Mouse (Mus musculus): ENCODE measurements around the gene Tiam1.

DNA sequence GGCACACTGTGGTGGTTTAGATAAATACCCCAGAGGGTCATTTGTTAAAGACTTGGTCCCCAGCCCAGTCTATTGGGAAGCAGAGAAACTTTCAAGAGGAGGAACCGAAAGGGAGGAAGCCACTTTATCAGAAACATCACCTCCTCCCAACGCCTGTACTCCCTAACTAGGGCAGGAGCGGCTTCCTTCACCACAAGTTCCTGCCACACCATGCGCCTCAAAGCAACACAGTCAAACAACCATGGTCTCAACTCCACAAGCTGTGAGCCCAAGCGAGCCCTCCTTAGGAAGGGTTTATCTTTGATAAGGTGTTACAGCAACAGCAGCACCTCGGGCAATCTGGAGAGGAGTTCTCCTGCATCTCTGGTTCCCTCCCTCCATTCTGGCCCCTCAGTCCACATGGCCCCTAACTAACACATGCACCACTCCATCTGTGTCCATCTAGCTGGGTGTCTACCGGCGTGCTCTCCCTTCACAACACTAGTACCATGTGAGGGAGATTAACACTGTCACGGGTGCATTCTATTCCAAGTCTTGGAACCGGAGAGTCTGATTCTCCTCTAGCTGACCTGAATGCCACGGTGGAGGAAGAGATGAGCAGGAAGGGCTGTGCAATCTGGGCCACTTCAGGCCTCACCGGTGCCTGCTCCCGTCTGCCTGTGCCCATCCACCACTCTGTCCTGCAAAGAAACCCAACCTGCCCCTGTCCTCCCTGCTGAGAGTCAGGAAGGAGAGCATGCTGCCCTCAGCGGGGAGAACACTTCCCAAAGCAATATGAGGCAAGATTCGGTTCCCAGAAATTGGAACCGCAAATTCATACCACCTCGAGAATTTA, 149.4 kb downstream of the Tiam1 start:
- TF ChIP-seq CTCF (IDR thresholded peaks at IDR 0.05; ENCODE audit: borderline replicate concordance, control insufficient read depth, extremely low read depth, insufficient read depth, low read length, poor library complexity), result 0 out of 2 replicates have a peak, but pooled peaks have one; percentile 3
- no peak for TF ChIP-seq POLR2A (IDR thresholded peaks at IDR 0.05; ENCODE audit: control insufficient read depth, extremely low read depth, insufficient read depth, low read length, poor library complexity)
